Mouse (Mus musculus) fat pad, adult 2 months (tissue): Measurements from ENCODE around the gene Armc5.

Experiments
- DNase-seq: peaks from one replicate; pipeline ENCODE4 v3.0.0-alpha.2; 2011; ENCODE audit warnings: low read depth, low spot score; ENCODE audit errors: extremely low read depth

The Armc5 gene

DNA sequence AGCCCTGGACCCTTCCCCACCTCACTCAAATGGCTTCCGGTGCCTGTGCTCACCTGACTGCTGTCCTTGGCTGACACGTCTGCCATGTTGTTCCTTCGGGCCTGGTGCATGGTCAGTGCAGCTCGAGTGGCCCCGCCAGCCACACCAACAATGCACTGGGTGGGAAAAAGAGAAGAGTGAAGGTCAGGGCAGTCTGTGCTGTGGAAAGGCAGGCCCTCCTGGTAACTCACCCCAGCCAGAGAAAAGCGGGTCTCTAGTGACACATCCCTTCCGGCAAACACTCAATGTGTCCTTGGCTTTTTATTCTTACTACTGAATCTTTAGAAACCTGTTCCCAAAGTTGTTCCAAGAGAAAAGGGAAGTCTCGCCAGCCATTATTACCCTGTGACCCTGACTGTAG lies 47.9 kb downstream of the Armc5 start:
- DNase-seq, result no peak

DNA sequence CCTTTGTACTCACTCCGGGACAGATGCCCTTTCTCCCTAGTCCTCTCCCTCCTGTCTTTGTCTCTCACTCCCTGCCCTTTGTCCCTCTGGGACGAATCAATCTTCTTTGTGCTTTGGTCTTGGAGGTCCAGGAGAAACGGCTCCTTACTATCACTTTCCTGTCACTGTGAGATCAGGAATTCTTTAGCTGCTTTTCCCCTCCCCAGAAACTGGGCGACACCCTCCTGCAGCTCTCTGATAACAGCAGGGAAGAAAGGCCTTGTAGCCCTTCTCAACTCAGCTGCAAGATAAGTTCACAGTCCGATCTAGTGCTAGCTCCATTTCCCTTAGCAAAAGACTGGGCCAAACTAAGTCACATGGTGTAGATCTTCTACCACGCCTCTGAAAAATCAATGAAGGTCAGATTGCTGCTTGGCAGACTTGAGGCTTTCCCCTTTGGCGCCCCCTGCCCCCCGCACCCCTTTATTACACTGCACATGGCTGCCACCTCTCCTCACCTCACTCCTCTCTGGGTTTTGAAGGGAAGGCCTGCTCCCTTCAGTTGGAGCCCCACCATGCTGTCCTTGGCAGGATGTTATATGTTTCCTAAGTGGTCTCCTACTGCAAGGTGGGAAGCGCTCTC lies 51.9 kb downstream of the Armc5 start:
- DNase-seq, result no peak
